Mouse (Mus musculus): Measurements from ENCODE around the gene Vrk3. TPM values are rescaled to one million over a fixed set of nuclear protein-coding genes. Genes with fewer than 3 reads are reported as not detected.

Gene Vrk3
- 98.8 and 104 TPM in 2 replicates for polyA plus RNA-seq (2012)

DNA sequence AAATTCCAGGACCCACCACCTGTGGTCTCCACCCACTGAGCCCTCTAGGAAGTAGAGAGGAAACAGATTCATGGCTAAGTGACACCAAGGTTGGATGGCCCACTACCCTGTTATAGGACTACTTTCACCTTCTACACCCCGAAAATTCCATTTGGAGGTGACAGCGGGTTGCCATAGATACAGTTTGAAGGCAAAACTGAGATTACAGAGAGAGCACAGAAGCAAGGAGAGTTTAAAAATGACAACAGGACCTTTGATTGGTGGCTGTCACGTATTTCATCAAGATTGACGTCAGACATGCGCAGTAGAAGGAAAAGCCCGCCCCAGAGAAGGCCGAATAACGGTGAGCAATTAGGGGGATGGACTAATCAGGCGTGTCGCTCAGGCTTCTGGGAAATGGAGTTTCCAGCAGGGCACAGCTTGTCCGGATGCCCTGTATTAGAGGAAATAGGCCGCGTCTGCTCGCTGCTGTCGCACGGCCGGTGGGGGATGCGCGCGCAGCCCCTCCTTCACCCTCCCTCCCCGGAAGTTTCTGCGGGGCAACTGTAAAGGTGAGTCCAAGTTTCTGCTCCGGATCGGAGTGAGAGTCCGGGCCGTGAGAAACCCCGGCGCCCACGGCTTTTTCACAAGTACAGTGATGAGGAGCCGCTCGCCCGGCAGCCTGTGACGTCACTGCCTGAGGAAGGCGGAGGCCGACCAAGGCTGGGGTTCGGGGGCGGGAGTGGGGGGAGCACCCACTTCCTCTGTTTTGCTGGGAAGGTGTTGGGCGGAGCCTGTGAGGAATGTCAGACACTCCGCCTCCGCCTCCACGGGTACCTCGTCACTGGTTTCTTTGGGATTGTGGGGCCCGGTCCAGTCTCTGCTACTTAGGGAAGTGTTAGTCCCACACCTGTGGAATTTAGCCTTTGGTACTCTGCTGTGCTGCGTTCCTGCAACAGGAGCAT is at the start of gene Vrk3:
Gene Vrk3 (plus strand): TSS at position 313 of the 944 bp plus-strand sequence.
- no peak for TF ChIP-seq GATA1 (IDR thresholded peaks at IDR 0.05; ENCODE audit: low read length)

DNA sequence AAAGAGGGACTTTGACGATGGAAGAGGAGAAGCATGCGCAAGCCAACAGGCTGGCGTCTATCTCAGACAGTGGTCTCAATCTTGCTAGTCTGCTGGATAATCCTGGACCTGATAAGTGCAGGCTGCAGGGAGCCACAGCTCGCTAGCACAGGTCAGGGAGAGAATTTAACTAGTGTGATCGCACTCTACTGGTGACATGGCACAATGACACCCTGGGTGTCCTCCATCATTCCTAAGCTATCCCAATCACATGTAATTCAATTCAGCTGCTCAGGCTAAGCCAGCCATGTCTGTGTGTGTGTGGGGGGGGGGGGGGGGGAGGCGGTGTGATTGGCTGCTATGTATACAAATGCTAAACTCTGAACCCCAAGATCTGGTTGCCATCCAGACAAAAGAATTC is 46.3 kb upstream of the Vrk3 start:
- no peak for TF ChIP-seq GATA1 (IDR thresholded peaks at IDR 0.05; ENCODE audit: low read length)

DNA sequence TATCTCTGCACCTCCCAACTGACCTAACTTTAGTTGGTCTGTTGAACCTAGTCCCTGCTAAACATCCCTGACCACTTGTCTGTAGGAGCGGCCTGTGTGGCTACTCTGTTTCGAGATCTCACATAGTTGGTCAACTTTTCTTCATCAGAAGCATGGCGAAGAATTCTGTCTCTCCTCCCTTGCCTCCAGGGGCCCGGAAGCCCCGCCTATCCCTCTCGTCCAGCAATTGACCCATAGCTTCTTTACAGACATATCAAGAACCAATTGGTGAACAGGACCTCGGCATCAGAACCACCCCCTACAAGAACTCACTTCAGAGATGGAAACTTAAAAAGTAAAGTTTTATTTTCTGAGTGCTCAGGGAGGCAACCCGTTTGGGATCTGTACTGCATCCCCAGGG is 45.2 kb upstream of the Vrk3 start:
- no peak for TF ChIP-seq GATA1 (IDR thresholded peaks at IDR 0.05; ENCODE audit: low read length)

DNA sequence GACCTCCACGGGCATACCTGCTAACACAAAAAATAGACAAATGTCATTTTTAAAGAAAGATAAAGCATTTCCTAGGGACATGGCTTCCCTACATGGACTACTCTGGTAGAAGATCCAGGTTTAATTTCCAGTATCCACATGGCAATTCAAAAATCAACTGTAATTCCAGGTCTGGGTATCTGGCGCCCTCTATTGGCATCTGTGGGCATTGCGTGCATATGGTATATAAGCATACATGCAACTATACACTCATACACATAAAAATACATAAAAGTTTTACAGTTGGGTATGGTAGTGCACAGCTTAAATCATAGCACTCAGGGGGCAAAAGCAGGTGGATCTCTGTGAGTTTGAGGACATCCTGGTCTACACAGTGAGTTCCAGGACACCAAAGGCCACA is 43.9 kb upstream of the Vrk3 start:
- no peak for TF ChIP-seq GATA1 (IDR thresholded peaks at IDR 0.05; ENCODE audit: low read length)

DNA sequence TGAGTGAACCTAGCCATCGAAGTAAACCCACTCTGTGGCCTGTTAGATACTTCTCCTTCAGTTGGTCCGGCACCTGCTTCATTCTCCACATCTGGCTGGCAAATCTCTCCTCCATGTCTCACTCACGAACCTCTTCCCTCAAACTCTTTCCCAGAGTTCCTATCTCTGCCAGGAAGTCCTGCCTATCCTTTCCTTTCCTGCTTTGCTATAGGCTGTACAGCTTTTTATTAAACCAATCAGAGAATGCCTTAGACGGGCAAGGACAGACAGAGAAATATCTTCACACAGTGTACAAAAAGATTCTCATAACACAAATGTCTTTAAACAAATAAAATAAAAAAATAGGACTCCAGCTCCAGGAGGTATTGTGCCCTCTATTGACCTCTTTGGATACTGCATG is 43.1 kb upstream of the Vrk3 start:
- no peak for TF ChIP-seq GATA1 (IDR thresholded peaks at IDR 0.05; ENCODE audit: low read length)

DNA sequence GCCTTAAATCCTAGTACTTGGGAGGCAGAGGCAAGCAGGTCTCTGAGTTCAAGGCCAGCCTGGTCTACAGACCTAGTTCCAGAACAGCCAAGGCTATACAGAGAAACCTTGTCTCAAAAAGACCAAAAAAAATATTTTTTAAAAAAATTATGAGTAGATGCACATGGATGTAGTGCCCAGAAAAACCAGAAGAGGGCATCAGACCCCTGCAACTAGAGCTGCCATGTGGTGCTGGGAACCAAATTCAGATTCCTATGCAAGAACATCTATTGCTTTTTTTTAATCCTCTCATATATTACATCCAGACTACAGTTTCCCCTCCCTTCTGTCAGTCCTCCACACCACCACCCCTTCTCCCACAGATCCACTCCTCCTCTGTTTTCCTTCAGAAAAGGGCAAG is 41.9 kb upstream of the Vrk3 start:
- TF ChIP-seq GATA1 (IDR thresholded peaks at IDR 0.05; ENCODE audit: low read length): no peak

DNA sequence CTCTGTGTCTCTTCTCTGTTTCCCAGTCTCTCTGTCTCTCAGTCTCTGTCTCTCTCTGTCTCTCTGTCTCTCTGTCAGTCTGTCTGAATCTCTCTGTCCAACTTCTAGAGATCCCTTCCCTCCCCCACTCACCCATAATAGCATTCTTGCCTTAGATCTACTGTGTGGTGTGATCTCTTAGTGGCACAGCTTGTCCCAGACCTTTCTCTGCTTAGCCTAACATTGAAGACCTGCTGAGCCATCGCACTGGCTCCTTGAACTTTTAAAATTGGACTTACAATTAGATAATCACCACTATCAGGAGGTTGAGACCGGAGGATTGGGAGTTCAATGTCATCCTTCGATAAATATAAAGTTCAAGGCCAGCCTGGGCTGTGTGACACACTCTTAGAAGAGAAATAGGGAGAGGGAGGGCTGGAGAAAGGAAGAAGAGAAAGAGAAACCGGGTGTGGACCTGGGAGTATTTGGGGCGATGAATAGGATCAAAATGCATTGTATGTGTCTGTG is 41.0 kb upstream of the Vrk3 start:
- no peak for TF ChIP-seq GATA1 (IDR thresholded peaks at IDR 0.05; ENCODE audit: low read length)

DNA sequence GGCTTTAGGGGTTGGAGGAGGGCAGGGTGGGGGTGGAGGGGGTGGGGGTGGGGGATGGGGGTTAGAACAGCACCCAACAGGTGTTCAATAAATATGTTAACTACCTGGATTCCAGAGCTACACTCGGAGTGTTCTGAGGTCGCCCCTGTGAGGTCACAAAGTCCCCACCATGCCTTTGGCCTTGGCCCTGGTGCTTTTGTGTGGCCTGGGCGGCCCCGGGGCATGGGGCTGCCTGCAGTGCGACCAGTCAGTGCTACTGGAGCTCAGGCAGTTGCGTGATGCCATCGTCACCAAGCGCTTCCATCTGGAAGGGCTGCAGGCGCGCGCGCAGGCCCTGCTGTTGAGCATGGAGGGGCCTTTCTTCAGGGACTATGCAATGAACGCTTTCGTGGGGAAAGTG is 39.6 kb upstream of the Vrk3 start, which contains the start of gene Izumo2:
Gene Izumo2 (plus strand): TSS at position 169 of the 400 bp plus-strand sequence.
- TF ChIP-seq GATA1 (IDR thresholded peaks at IDR 0.05; ENCODE audit: low read length): no peak

DNA sequence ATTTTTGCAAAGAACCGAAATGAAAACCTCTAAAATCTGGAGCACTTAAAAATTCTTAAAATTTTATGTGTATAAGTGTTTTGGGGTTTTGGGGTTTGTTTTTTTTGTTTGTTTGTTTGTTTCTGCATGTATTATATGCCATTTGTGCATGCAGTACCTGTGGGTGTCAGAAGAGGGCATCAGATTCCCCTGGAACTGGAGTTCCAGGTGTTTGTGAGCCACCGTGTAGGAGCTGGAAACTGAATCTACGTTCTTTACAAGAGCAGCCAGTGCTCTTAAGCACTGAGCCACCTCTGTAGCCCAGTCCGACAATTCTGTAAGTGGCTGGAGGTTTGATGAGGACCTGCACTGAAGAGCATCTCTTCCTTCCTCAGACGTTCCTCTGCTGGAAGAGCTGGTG is 38.3 kb upstream of the Vrk3 start:
- no peak for TF ChIP-seq GATA1 (IDR thresholded peaks at IDR 0.05; ENCODE audit: low read length)

DNA sequence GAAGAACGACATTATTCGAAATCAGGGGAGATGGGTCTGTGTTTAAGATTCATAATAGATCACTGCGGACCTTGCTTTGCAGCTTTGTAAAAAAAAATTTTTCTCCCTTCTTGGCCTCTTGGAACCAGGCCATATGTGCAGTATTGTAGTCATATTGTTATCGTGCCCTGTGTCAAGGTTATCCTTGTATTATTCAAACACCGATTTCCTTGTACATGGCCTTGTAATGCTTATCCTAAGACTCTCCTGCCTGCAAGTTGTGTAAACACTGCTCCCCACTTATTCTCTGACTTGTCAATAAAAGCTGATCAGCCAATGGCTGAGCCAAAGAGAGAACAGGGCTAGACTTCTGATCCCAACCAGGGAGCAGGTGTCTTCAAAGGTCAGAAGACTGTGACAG is 26.2 kb upstream of the Vrk3 start:
- no peak for TF ChIP-seq GATA1 (IDR thresholded peaks at IDR 0.05; ENCODE audit: low read length)

DNA sequence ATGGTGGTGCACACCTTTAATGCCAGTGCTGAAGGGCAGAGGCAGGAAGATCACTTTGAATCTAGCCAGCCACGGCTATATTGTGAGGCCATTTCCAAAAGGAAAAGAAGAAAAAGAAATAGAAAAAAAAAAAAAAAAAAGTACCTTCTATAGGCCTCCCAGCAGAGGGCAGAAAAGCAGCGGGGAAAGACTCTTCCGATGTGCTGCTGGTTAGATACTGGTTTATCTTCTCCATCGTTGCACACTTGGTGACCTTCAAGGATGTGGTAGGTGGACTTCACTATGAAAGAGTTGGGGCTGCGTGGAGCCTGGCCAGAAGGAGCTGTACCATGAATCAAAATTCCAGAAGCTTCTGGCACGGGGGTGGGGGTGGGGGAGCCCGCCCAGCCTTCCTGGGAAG is 23.9 kb upstream of the Vrk3 start:
- TF ChIP-seq GATA1 (IDR thresholded peaks at IDR 0.05; ENCODE audit: low read length): no peak

DNA sequence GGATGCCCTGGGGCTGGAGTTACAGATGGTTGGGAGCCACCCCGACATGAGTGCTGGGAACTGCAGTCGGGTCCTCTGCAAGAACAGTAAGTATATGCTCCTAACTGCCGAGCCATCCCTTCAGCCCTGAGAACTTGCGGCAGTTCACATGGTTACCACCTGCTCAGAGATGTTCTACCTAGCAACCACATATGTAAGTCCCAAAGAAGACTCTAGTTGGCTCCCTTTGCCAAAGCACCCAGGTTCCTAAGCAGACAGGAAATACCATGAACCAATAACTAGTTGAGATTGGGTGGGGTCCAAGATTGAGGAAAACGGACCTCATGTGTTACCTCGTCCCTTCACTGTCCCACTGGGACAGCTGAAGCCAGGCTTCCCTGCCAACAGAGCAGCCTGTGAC is 21.9 kb upstream of the Vrk3 start:
- TF ChIP-seq GATA1 (IDR thresholded peaks at IDR 0.05; ENCODE audit: low read length): no peak

DNA sequence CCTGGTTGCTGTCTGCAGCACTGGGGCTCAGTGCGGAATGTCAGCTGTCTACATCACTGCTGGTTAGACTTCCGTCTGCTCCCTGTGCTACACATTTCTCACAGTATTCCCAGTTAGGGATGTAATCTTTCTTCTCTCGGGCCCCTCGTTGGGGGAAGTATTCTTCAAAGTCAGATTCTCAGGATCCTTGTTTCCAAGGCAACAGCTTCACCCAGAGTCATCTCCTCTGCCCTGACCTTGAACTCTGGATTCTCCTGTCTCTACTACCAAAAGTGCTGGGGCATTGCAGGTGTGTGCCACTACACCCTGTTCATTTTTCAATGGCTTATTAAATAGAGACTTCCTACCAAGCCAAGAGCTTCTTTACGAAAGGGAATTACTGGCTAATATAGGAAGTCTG is 21.1 kb upstream of the Vrk3 start:
- TF ChIP-seq GATA1 (IDR thresholded peaks at IDR 0.05; ENCODE audit: low read length): no peak

DNA sequence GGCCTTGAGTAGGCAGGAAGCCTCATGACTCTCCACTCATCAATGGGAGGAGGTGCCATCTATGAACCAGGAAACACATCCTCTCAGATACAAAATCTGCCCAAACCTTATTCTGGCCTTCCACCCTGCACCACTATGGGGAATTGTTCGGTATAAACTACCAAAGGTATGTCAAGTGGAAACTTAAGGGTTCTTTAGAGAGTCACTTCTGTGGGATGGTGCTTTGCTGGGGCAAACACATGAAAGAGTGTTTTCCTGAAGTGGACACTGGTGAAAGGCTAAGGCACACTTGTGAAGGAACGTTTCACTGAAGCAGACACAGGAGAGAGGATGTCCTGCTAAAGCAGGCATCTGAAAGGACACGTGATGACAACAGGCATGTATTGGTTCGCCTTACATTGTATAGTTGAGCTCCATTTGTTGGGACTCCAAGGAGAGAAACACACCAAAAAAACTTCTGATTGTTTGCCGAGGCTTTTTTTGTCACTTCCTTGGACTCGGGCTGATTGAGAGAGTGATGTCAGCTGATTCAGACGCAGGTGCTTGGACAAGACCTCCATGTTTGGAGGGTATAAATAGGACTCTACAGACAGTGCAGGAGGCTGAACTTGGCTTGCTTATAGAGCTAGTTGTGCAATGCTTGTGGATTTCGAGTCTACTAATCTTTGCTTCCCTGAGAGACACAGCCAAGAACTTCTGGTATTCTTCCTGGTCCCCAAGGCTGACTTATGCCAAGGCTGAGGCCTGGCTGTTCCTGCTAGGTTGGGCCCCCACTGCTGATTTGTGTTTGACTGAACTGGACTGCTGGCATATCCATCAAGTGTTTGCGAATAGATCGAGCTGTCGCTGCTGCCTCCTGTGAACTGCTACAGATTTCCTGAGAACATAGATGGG is 19.9 kb upstream of the Vrk3 start:
- no peak for TF ChIP-seq GATA1 (IDR thresholded peaks at IDR 0.05; ENCODE audit: low read length)

DNA sequence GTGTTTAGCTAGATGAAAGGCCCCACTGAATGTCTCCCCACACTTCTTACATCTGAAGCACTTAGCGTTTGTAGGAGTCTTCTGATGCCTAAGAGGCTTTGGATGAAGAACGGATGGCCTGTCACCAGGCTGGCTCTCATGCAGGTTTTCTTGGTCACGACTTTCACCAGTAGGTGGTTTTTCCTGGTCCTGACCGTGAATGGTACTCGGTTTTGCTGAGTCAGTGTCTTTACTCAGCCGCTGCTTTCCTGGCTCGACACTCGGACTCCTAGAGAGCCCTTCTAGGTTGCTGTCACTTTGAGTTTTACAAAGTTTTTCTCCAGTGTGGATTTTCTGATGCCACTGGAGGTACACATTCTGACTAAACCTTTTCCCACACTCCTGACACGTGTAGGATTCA is 14.5 kb upstream of the Vrk3 start:
- TF ChIP-seq GATA1 (IDR thresholded peaks at IDR 0.05; ENCODE audit: low read length): no peak

DNA sequence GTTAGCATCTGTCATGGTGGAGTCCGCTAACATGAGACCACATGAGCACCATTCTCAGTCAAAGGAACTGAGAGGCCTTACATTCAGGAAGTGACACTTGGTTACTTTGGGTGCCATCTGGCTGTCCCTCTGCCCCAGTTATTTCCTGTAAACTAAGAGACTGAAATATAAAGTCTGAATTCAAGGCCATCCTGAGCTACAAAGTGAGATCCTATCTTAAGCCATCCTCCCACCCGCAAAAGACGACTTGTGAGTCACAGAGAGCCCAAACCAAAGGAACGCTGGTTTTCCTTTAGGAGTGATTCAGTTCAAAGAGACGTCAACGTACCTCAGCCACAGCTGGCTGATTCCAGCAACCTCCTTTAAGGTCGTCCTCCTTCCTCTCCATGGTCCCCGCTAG is 6.9 kb upstream of the Vrk3 start:
- no peak for TF ChIP-seq GATA1 (IDR thresholded peaks at IDR 0.05; ENCODE audit: low read length)
